Mouse (Mus musculus) forebrain, embryonic 12.5 days (tissue): ENCODE results near the gene Etv6. TPM values are rescaled to one million over a fixed set of nuclear protein-coding genes. Genes with fewer than 3 reads are reported as not detected.
A peak's percentile ranks its signal among the peaks of the same experiment; 100 is the strongest.

Experiments used
- ATAC-seq: fragments of 200-750 bp; cut with Nextera tagmentation; 2 replicates; pipeline ENCODE4 v1.8.0; 2017; ENCODE audit warnings: moderate TSS enrichment; ENCODE audit not compliant: low FRiP score
- H3K27ac ChIP-seq: fragments of 300-500 bp; sonication (generic); 2 replicates; pipeline ENCODE4 v1.5.1; 2016; ENCODE audit warnings: mild to moderate bottlenecking
- H3K27me3 ChIP-seq: fragments of 300-500 bp; sonication (generic); 2 replicates; pipeline ENCODE4 v1.6.1; 2016; ENCODE audit warnings: mild to moderate bottlenecking
- H3K36me3 ChIP-seq: fragments of 300-500 bp; sonication (generic); replicated peaks from 2 replicates; pipeline ENCODE4 v1.6.1; 2016; ENCODE audit warnings: mild to moderate bottlenecking
- H3K4me1 ChIP-seq: fragments of 300-500 bp; sonication (generic); 2 replicates; pipeline ENCODE4 v1.6.1; 2016
- H3K4me2 ChIP-seq: fragments of 300-500 bp; sonication (generic); 2 replicates; pipeline ENCODE4 v1.6.1; 2016; ENCODE audit warnings: mild to moderate bottlenecking, moderate library complexity
- H3K4me3 ChIP-seq: fragments of 300-500 bp; sonication (generic); replicated peaks from 2 replicates; pipeline ENCODE4 v1.5.1; 2016; ENCODE audit warnings: mild to moderate bottlenecking
- H3K9ac ChIP-seq: fragments of 300-500 bp; sonication (generic); 2 replicates; pipeline ENCODE4 v1.6.1; 2016; ENCODE audit warnings: mild to moderate bottlenecking
- H3K9me3 ChIP-seq: fragments of 300-500 bp; sonication (generic); 2 replicates; pipeline ENCODE4 v1.6.1; 2016
- WGBS: fragments of 180-500 bp; shearing (Covaris S2); methylation state at CpG from one replicate; pipeline ENCODE4 v1.1.7; 2016; 5-methylcytosine and 5-hydroxymethylcytosine counted together
- polyA plus RNA-seq: library from polyadenylated mRNA; unstranded; fragments of >200 nt; fragmentation: Nextera tagmentation; extraction: Ambion mirVana; gene quantifications from 2 replicates; pipeline ENCODE4 v1.2.1, GENCODE M21; 2016

Etv6 gene
- polyA plus RNA-seq, 1 experiment from 2014 or later = 15.0 TPM

DNA sequence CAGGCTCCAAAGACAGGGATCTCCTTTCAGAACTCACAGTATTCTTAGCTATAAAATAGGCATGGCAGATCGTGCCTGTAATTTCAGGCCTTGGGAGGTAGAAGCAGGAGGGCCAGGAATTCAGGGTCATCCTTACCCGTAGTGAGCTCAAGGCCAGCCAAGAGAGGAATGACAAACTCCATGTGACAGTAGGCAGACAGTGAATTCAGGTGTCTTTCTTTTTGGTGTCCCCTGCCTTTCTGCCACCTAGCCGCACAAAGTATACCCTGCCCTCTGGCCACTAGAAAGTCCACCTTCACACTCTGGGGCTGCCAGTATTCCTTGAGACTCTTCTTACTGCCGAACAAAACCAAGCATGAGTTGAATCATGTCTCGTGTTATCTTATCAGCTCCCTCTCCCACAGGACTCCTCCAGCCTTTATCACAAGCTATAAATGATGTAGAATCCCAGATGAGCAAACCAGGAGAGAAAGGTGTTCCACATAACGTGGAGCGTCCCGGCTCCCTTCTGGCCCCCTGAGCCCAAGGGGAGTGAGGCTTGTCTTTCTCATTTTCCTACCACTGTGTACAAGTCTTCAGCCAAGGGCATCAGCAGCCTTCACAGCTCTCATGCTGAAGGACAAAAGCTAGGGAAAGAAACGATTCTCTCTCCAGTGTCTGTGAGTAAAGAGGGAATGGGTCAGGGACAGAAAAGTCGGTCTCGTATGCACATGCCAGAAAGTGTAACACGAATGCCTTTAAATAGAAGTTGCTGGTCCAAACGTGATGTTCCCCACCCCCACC is 175.4 kb downstream of the Etv6 start:
- Histone ChIP-seq H3K4me3 (no peak overlapping the region), H3K27ac (no peak overlapping the region), H3K4me2 (no peak overlapping the region), H3K27me3 (no peaks in the 10 kb centered on the region), H3K4me1 (peaks cover 25% of the 10 kb centered on the region), H3K9me3 (no peaks in the 10 kb centered on the region), H3K36me3 (no peaks in the 10 kb centered on the region), H3K9ac (no peak overlapping the region)
- 89% methylated on average over 13 of the region's 13 CpGs for WGBS
- no peak for ATAC-seq

DNA sequence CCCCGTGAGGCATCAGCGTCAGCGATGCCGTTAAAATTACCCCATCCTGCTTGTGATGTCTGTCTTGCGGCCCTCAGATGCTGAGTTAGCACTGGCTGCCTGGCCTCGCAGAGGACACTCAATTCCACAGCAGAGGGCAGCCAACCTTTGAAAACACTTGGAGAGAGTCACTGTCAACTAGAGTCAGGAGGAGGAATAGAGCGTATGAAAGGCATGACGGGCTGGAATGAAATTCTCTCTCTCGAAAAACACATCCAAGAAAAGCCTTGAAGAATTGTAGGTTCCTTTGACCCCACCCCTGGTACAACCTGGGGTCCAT is 175.9 kb downstream of the Etv6 start:
- H3K9ac ChIP-seq = no peak overlapping the region
- H3K4me2 ChIP-seq = no peak overlapping the region
- H3K27ac ChIP-seq = no peak overlapping the region
- H3K27me3 ChIP-seq = no peaks in the 10 kb centered on the region
- no peaks in the 10 kb centered on the region for H3K9me3 ChIP-seq
- peaks cover 25% of the 10 kb centered on the region for H3K4me1 ChIP-seq
- H3K4me3 ChIP-seq = no peak overlapping the region
- 83% methylated on average over 9 of the region's 9 CpGs for WGBS
- H3K36me3 ChIP-seq = no peaks in the 10 kb centered on the region
- ATAC-seq = no peak

DNA sequence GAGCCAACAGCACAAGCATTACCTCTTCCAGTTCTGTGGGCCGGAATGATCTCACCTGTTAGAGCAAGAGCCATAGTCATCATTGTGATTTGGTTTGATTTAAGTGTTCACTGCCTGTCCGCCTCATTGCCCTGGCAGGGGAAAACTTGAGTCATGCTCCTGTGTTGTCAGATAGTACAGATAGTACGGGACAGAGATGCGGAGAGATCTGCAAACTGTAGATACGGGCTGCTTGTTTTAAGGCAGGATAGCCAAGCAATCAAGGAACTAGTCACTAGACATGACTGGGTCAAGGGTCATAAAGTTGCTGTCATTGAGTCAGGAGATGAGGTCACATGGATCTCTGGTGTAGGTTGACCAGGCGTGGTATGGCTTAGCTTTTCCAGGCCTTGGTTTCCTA is 182.2 kb downstream of the Etv6 start:
- H3K9ac ChIP-seq = no peak overlapping the region
- no peaks in the 10 kb centered on the region for H3K36me3 ChIP-seq
- H3K4me3 ChIP-seq = no peak overlapping the region
- H3K4me2 ChIP-seq = no peak overlapping the region
- no peak overlapping the region for H3K27ac ChIP-seq
- H3K4me1 ChIP-seq = peaks cover 14% of the 10 kb centered on the region
- no peaks in the 10 kb centered on the region for H3K27me3 ChIP-seq
- WGBS = 95% methylated on average over 6 of the region's 6 CpGs
- no peak for ATAC-seq
- no peaks in the 10 kb centered on the region for H3K9me3 ChIP-seq

DNA sequence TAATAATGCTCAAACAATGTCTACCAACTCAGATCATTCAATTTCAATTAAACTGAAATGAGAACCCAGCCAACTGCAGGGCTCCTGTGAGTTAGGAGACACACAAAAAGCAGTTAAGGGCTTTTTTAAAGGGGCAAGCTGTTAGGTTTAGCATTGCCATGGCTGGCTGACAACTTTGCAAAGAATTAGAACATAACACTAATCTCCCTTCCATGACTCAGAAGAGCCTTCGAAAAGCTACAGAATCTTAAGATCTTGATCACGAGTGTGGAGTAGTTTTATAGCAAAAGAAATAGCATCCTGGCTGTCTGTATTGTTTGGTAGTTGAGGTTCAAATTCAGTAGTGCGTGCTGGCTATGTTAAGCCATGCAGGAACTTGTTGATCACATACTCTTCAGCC is 182.9 kb downstream of the Etv6 start:
- Histone ChIP-seq H3K9me3 (no peaks in the 10 kb centered on the region), H3K4me3 (no peak overlapping the region), H3K4me2 (no peak overlapping the region), H3K9ac (no peak overlapping the region), H3K27me3 (no peaks in the 10 kb centered on the region), H3K4me1 (peaks cover 14% of the 10 kb centered on the region), H3K27ac (no peak overlapping the region), H3K36me3 (no peaks in the 10 kb centered on the region)
- no peak for ATAC-seq
- WGBS = 76% methylated on average over 3 of the region's 3 CpGs

DNA sequence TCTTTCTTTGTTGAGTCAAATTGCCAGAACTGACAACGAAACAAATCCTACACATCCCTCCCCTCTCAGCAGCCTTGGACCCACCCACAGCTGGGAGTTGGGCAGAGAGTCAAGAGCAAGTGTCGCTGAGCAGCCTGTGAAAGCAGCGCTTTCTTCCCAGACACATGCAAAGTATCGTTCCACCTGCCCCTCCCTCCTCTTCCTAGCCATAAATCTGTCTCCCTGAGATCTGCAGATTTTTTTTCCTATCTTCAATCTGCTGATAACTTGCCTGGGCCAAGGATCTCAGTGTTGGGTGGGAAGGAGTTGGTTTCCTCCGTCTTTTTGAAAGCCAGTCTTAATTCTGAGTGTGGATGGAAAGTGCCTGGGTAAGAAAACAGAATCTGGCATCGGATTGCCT is 183.9 kb downstream of the Etv6 start:
- Histone ChIP-seq H3K36me3 (no peaks in the 10 kb centered on the region), H3K4me2 (no peak overlapping the region), H3K4me3 (no peak overlapping the region), H3K9me3 (no peaks in the 10 kb centered on the region), H3K27me3 (no peaks in the 10 kb centered on the region), H3K27ac (no peak overlapping the region), H3K9ac (no peak overlapping the region), H3K4me1 (peaks cover 14% of the 10 kb centered on the region)
- WGBS = 66% methylated on average over 6 of the region's 6 CpGs
- 0 out of 2 replicates have a peak, but pooled peaks have one; percentile 17 for ATAC-seq

DNA sequence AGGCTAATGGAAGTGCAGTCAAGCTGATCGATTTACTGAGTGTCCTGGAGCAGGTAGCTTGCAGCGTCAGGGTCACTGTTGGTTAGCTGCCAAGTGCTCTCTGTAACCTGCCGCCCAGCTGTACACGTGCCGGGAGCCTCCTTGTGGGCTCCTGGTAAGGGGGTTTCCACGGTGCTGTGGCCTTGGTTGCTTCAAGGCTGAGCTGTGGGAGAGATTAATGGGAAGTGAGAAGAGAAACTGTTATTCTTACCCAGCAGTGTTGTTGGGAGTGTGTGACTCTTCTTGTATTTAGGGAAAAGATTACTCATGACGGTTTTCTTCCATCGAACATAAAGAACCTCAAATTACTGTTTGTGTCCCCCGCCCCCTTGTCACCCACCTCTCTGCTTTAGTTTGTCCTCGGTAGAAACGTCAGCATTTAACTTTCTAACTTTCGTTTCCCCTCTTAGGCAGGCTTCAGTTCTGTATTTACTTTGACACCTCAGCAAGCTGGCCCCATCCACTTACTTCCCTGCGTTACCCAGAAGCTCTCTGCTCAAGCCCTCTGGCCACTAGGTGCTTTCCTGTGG is 184.8 kb downstream of the Etv6 start:
- H3K27me3 ChIP-seq = no peaks in the 10 kb centered on the region
- H3K9me3 ChIP-seq = no peaks in the 10 kb centered on the region
- H3K4me3 ChIP-seq = no peak overlapping the region
- no peak overlapping the region for H3K4me2 ChIP-seq
- H3K4me1 ChIP-seq = peaks cover 14% of the 10 kb centered on the region
- WGBS = 87% methylated on average over 13 of the region's 13 CpGs
- H3K9ac ChIP-seq = no peak overlapping the region
- H3K27ac ChIP-seq = no peak overlapping the region
- no peak for ATAC-seq
- H3K36me3 ChIP-seq = peaks cover 4% of the 10 kb centered on the region

DNA sequence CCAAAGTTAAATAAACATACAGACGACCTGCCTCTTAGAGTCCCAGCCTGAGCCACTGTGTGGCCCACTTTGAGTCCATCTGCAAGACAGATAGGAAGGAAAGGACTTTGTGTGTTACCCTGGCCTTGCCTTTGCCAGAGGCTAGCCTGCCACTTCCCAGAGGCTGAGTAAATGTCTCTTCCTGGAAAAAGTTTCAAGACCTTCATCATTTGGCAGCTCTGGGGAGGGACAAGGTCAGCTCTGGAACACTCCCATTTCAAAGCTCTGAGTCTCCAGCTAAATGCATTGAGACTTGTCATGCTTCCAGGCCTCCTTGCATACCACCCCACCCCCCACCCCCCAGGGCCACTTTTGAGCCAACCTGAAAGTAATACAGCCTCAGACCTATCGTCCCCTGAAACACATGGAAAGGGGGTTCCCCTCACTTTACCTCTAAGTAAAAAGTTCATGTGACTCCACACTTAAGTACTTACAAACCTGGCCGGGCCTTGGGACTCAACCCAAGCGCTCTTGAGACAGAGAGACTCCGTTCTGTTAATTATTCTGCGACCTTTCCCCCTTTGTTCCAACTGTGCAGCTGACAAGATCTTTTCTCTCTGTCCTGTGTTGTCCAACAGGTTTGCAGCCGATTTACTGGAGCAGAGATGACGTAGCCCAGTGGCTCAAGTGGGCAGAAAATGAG is 186.9 kb downstream of the Etv6 start:
- Histone ChIP-seq H3K4me1 (peaks cover 14% of the 10 kb centered on the region), H3K27me3 (no peaks in the 10 kb centered on the region), H3K4me3 (no peak overlapping the region), H3K4me2 (no peak overlapping the region), H3K27ac (no peak overlapping the region), H3K9ac (no peak overlapping the region), H3K9me3 (no peaks in the 10 kb centered on the region), H3K36me3 (peaks cover 8% of the 10 kb centered on the region)
- 14% methylated on average over 8 of the region's 8 CpGs for WGBS
- peak; percentile 27; the same call in 1 of the 2 replicates for ATAC-seq

DNA sequence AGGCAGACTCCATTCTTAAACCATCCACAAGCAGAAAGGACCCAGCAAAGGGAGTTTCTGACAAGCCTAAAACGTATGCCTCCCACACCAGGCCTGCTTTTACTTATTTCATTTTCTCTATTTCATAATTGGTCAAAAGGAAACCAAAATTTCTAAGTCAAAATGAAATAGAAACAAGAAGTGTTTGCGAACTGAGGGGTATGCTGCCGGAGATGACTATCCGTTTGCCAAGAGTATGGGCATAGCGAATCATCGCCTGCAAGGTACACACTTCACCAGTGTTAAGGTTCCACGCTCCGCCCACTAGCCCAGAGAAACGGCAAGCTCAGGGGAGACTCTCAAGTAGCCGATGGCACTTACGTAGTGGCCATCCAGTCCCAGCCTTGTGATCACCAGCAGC is 190.1 kb downstream of the Etv6 start:
- Histone ChIP-seq H3K27ac (no peak overlapping the region), H3K4me1 (peaks cover 7% of the 10 kb centered on the region; the same call in 1 of the 2 replicates), H3K4me2 (no peak overlapping the region), H3K36me3 (peaks cover 17% of the 10 kb centered on the region), H3K9me3 (no peaks in the 10 kb centered on the region), H3K4me3 (no peak overlapping the region), H3K27me3 (no peaks in the 10 kb centered on the region), H3K9ac (no peak overlapping the region)
- WGBS = 93% methylated on average over 11 of the region's 11 CpGs
- ATAC-seq = no peak

DNA sequence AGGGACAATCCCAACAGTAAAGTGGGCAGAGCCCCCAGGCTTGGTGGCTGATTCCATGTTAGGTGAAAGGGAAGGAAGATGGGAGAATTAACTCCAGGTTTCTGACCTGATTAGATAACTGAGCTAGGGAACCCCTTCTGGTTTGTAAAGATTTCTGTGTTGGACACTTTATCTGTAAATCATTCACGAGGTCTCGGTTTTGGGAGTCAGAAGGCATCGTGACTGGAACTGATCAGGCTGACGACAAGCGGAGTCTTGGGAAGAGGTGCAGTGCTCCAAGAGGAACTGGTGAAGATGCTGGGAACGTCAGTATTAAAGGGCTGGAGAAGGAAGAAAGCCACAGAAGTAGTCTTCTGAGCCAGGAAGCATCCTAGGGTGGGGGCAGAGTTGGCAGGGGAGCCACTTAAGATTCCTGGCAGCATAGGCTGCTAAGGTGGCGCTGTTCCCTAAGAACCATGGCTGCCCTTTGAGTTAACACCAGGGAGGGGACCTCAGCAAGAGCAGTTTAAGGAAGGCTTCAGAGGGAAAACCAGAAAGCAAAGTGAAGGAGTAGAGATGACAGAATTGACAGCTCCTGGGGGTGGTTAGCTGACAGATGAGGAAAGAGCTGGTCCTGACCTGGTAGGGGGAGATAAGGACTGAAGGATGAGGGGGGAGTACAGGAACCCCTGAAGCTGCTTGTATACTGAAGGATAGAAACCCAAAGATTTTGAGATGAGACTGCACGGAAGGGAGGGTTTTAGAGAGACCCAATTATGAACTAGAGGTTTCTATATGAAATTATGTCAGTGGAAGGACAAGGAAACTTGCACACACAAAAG is 191.1 kb downstream of the Etv6 start:
- H3K36me3 ChIP-seq = peaks cover 17% of the 10 kb centered on the region
- peaks cover 7% of the 10 kb centered on the region; the same call in 1 of the 2 replicates for H3K4me1 ChIP-seq
- no peaks in the 10 kb centered on the region for H3K27me3 ChIP-seq
- WGBS = 90% methylated on average over 8 of the region's 8 CpGs
- ATAC-seq = no peak
- no peak overlapping the region for H3K4me3 ChIP-seq
- no peak overlapping the region for H3K9ac ChIP-seq
- H3K27ac ChIP-seq = no peak overlapping the region
- H3K9me3 ChIP-seq = no peaks in the 10 kb centered on the region
- H3K4me2 ChIP-seq = no peak overlapping the region

DNA sequence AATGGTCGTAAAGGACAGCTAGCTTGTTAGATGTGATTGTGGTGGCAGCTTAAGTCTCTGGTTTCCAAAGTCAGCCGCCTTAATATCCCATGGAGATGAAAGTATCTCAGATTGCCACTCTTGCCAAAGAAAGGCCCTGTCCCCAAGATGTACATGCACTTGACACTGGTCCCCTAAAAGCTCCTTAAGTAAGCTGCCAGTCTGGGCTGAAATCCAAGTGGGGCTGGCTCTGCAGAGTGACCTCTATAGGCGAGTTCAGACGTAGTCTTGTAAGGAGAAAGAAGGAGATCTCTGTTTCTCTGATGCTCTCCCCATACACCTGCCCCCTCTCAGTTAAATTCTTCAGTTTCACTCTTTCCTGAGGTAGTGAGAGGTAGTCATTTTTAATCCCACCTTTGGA is 200.8 kb downstream of the Etv6 start:
- peaks cover 19% of the 10 kb centered on the region for H3K36me3 ChIP-seq
- no peaks in the 10 kb centered on the region for H3K9me3 ChIP-seq
- no peak overlapping the region for H3K27ac ChIP-seq
- no peaks in the 10 kb centered on the region for H3K27me3 ChIP-seq
- no peak for ATAC-seq
- 77% methylated on average over 4 of the region's 4 CpGs for WGBS
- no peak overlapping the region for H3K4me2 ChIP-seq
- no peaks in the 10 kb centered on the region for H3K4me1 ChIP-seq
- no peak overlapping the region for H3K9ac ChIP-seq
- H3K4me3 ChIP-seq = no peak overlapping the region

DNA sequence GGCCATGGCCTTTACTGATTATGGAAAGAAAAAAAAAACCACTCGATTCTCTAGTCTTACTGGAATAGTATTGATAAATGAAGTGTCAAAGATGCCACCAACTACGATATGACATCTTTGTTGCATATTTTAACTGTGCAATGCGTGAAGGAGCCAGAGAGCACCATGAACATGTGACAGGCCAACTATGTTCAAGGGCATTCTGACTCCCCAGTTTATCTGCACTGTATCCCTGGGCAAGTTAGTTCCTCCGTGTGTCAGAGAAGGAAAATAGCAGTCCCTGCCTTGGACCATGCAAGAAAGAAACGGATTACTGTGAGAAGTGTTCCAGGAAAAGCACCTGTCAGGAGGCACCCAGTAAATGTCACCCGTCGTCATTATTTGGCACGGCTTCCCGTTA is 203.0 kb downstream of the Etv6 start:
- H3K9me3 ChIP-seq = no peaks in the 10 kb centered on the region
- no peak overlapping the region for H3K4me2 ChIP-seq
- H3K36me3 ChIP-seq = peaks cover 16% of the 10 kb centered on the region
- WGBS = 92% methylated on average over 9 of the region's 9 CpGs
- no peaks in the 10 kb centered on the region for H3K4me1 ChIP-seq
- H3K4me3 ChIP-seq = no peak overlapping the region
- H3K27me3 ChIP-seq = no peaks in the 10 kb centered on the region
- ATAC-seq = no peak
- no peak overlapping the region for H3K9ac ChIP-seq
- no peak overlapping the region for H3K27ac ChIP-seq

DNA sequence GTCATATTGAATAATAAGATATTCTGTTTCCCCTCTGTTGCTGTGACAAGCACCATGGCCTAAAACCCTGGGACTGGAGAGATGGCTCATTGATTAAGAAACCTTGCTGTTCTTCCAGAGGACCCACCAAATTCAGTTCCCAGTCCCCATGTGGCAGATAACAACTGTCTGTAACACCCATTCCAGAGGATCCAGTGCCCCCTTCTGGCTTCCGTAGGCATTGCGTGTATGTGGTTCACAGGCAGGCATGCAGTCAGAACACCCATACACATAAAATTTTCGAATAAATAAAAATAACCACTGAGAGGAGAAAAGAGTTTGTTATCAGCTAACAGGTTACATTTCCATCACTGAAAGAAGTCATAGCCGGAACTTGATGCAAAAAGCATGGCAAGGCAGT is 205.5 kb downstream of the Etv6 start:
- 93% methylated on average over 4 of the region's 4 CpGs for WGBS

More for the DNA sequence above, 205.5 kb downstream of the Etv6 start:
- ATAC-seq = no peak
- H3K9me3 ChIP-seq = no peaks in the 10 kb centered on the region
- no peak overlapping the region for H3K27ac ChIP-seq
- no peak overlapping the region for H3K4me2 ChIP-seq
- no peaks in the 10 kb centered on the region for H3K27me3 ChIP-seq
- no peaks in the 10 kb centered on the region for H3K4me1 ChIP-seq
- H3K9ac ChIP-seq = no peak overlapping the region
- H3K36me3 ChIP-seq = peaks cover 15% of the 10 kb centered on the region
- no peak overlapping the region for H3K4me3 ChIP-seq
